Mouse (Mus musculus): ENCODE results near the gene Syndig1l. TPM values are rescaled to one million over a fixed set of nuclear protein-coding genes. Genes with fewer than 3 reads are reported as not detected.

Syndig1l gene
- polyA plus RNA-seq, 1 experiment: not detected

Other genes with a start within 250 kb of the Syndig1l start
- gene Aldh6a1, start 247.8 kb downstream of the Syndig1l start, polyA plus RNA-seq (2012; ENCODE audit: insufficient read depth, insufficient read length, missing spikeins): 442 and 528 TPM in 2 replicates
- gene Lin52, start 247.4 kb downstream of the Syndig1l start, polyA plus RNA-seq (2012; ENCODE audit: insufficient read depth, insufficient read length, missing spikeins): 13.7 and 19.7 TPM in 2 replicates
- gene Vsx2, start 129.1 kb downstream of the Syndig1l start, polyA plus RNA-seq (2012; ENCODE audit: insufficient read depth, insufficient read length, missing spikeins): not detected in 2 replicates
- gene Abcd4, start 81.4 kb downstream of the Syndig1l start, polyA plus RNA-seq (2012; ENCODE audit: insufficient read depth, insufficient read length, missing spikeins): 13.2 and 14.1 TPM in 2 replicates
- gene Vrtn, start 57.8 kb downstream of the Syndig1l start, polyA plus RNA-seq (2012; ENCODE audit: insufficient read depth, insufficient read length, missing spikeins): not detected in 2 replicates
- gene Npc2, start 74.3 kb upstream of the Syndig1l start, polyA plus RNA-seq (2012; ENCODE audit: insufficient read depth, insufficient read length, missing spikeins): 210 and 264 TPM in 2 replicates
- 302 and 313 TPM in 2 replicates for gene Isca2, start 74.4 kb upstream of the Syndig1l start, polyA plus RNA-seq (2012; ENCODE audit: insufficient read depth, insufficient read length, missing spikeins)
- gene Ltbp2, start 177.7 kb upstream of the Syndig1l start, polyA plus RNA-seq (2012; ENCODE audit: insufficient read depth, insufficient read length, missing spikeins): 32.5 and 41.2 TPM in 2 replicates

Measured in brown adipose tissue, adult 24 weeks (tissue).